Mouse (Mus musculus) liver, embryonic 12.5 days (tissue): ENCODE measurements around the gene Mtmr11. TPM values are rescaled to one million over a fixed set of nuclear protein-coding genes. Genes with fewer than 3 reads are reported as not detected.

Source experiments
- ATAC-seq: fragments of 200-750 bp; cut with Nextera tagmentation; 2 replicates; pipeline ENCODE4 v1.8.0; 2017; ENCODE audit warnings: moderate number of reproducible peaks, mild to moderate bottlenecking, moderate library complexity
- H3K27ac ChIP-seq: fragments of 300-500 bp; sonication (generic); 2 replicates; pipeline ENCODE4 v1.5.1; 2016; ENCODE audit warnings: mild to moderate bottlenecking
- H3K27me3 ChIP-seq: fragments of 300-500 bp; sonication (generic); replicated peaks from 2 replicates; pipeline ENCODE4 v1.6.1; 2016; ENCODE audit warnings: mild to moderate bottlenecking, moderate library complexity
- H3K36me3 ChIP-seq: fragments of 300-500 bp; sonication (generic); 2 replicates; pipeline ENCODE4 v1.6.1; 2016; ENCODE audit warnings: mild to moderate bottlenecking, moderate library complexity
- H3K4me1 ChIP-seq: fragments of 300-500 bp; sonication (generic); 2 replicates; pipeline ENCODE4 v1.6.1; 2016
- H3K4me2 ChIP-seq: fragments of 300-500 bp; sonication (generic); 2 replicates; pipeline ENCODE4 v1.6.1; 2016; ENCODE audit warnings: mild to moderate bottlenecking, moderate library complexity
- H3K4me3 ChIP-seq: fragments of 300-500 bp; sonication (generic); 2 replicates; pipeline ENCODE4 v1.5.1; 2016; ENCODE audit warnings: mild to moderate bottlenecking, moderate library complexity
- H3K9ac ChIP-seq: fragments of 300-500 bp; sonication (generic); 2 replicates; pipeline ENCODE4 v1.6.1; 2016; ENCODE audit warnings: mild to moderate bottlenecking, moderate library complexity
- H3K9me3 ChIP-seq: fragments of 300-500 bp; sonication (generic); replicated peaks from 2 replicates; pipeline ENCODE4 v1.6.1; 2016; ENCODE audit warnings: mild to moderate bottlenecking, moderate library complexity
- WGBS: fragments of 180-500 bp; shearing (Covaris S2); methylation state at CpG from one replicate; pipeline ENCODE4 v1.1.7; 2016; ENCODE audit not compliant: insufficient replicate concordance; 5-methylcytosine and 5-hydroxymethylcytosine counted together
- polyA plus RNA-seq: library from polyadenylated mRNA; unstranded; fragments of >200 nt; fragmentation: Nextera tagmentation; extraction: Ambion mirVana; gene quantifications from 2 replicates; pipeline ENCODE4 v1.2.1, GENCODE M21; 2016

Gene Mtmr11
- 2.4 and 3.9 TPM in 2 replicates for polyA plus RNA-seq

- WGBS, result 14% methylated on average over 15 of the region's 16 CpGs
- Histone ChIP-seq H3K27me3 (peaks cover 59% of the 10 kb centered on the region), H3K27ac (peak within 1 kb of the TSS; percentile 64), H3K4me3 (peak within 1 kb of the TSS; percentile 42), H3K4me2 (peak within 1 kb of the TSS; percentile 59), H3K9ac (peak within 1 kb of the TSS; percentile 47; the same call in 1 of the 2 replicates), H3K36me3 (no peaks in the 10 kb centered on the region), H3K4me1 (peaks cover 16% of the 10 kb centered on the region), H3K9me3 (no peaks in the 10 kb centered on the region)
- no peak; the same call in none of the 2 replicates for ATAC-seq
Measured at GRCm38 (mm10) chr3:96161869-96162840, at the start of gene Mtmr11. Gene Mtmr11, plus strand, starts transcription at chr3:96162004.

- 57% methylated on average over 3 of the region's 3 CpGs for WGBS
- H3K27ac ChIP-seq, result no peak overlapping the region
- H3K4me1 ChIP-seq, result peaks cover 15% of the 10 kb centered on the region
Measured at GRCm38 (mm10) chr3:96113251-96113650, 48.6 kb upstream of the Mtmr11 start.

GRCm38 (mm10) chr3:96118142-96118541, 43.7 kb upstream of the Mtmr11 start:
- 58% methylated on average over 2 of the region's 2 CpGs for WGBS
- H3K27me3 ChIP-seq, result no peaks in the 10 kb centered on the region
- no peaks in the 10 kb centered on the region for H3K9me3 ChIP-seq
- peaks cover 15% of the 10 kb centered on the region for H3K4me1 ChIP-seq
- H3K4me3 ChIP-seq, result no peak overlapping the region
- H3K4me2 ChIP-seq, result no peak overlapping the region
- H3K36me3 ChIP-seq, result no peaks in the 10 kb centered on the region
- no peak for ATAC-seq
- H3K27ac ChIP-seq, result 0 out of 2 replicates have a peak overlapping the region, but pooled peaks have one; percentile 30
- H3K9ac ChIP-seq, result no peak overlapping the region

More at GRCm38 (mm10) chr3:96113251-96113650, 48.6 kb upstream of the Mtmr11 start:
- Histone ChIP-seq H3K9ac (no peak overlapping the region), H3K27me3 (no peaks in the 10 kb centered on the region), H3K4me3 (no peak overlapping the region), H3K9me3 (no peaks in the 10 kb centered on the region), H3K4me2 (no peak overlapping the region), H3K36me3 (no peaks in the 10 kb centered on the region)
- ATAC-seq, result no peak

GRCm38 (mm10) chr3:96118702-96119101, 43.1 kb upstream of the Mtmr11 start:
- WGBS, result 41% methylated on average over 2 of the region's 2 CpGs

GRCm38 (mm10) chr3:96124235-96124634, 37.6 kb upstream of the Mtmr11 start:
- H3K4me2 ChIP-seq, result no peak overlapping the region
- no peaks in the 10 kb centered on the region for H3K9me3 ChIP-seq
- H3K27ac ChIP-seq, result no peak overlapping the region
- no peak for ATAC-seq
- peaks cover under 1% of the 10 kb centered on the region; the same call in 1 of the 2 replicates for H3K4me1 ChIP-seq
- no peak overlapping the region for H3K4me3 ChIP-seq
- no peak overlapping the region for H3K9ac ChIP-seq
- H3K27me3 ChIP-seq, result no peaks in the 10 kb centered on the region
- H3K36me3 ChIP-seq, result no peaks in the 10 kb centered on the region
- 80% methylated on average over 5 of the region's 5 CpGs for WGBS

More at GRCm38 (mm10) chr3:96118702-96119101, 43.1 kb upstream of the Mtmr11 start:
- Histone ChIP-seq H3K4me2 (no peak overlapping the region), H3K27me3 (no peaks in the 10 kb centered on the region), H3K27ac (no peak overlapping the region), H3K9ac (no peak overlapping the region), H3K4me3 (no peak overlapping the region), H3K36me3 (no peaks in the 10 kb centered on the region), H3K4me1 (peaks cover 15% of the 10 kb centered on the region), H3K9me3 (no peaks in the 10 kb centered on the region)
- no peak for ATAC-seq

GRCm38 (mm10) chr3:96128128-96128527, 33.7 kb upstream of the Mtmr11 start:
- Histone ChIP-seq H3K27ac (no peak overlapping the region), H3K36me3 (peaks cover 3% of the 10 kb centered on the region; the same call in 1 of the 2 replicates), H3K9ac (no peak overlapping the region), H3K4me3 (no peak overlapping the region), H3K9me3 (no peaks in the 10 kb centered on the region), H3K27me3 (no peaks in the 10 kb centered on the region), H3K4me2 (no peak overlapping the region), H3K4me1 (peaks cover 10% of the 10 kb centered on the region; the same call in 1 of the 2 replicates)
- ATAC-seq, result no peak

- WGBS, result 78% methylated on average over 3 of the region's 3 CpGs
- H3K9me3 ChIP-seq, result no peaks in the 10 kb centered on the region
- no peak overlapping the region for H3K9ac ChIP-seq
- no peak overlapping the region for H3K4me3 ChIP-seq
- no peak overlapping the region for H3K27ac ChIP-seq
- H3K36me3 ChIP-seq, result peaks cover 12% of the 10 kb centered on the region
- no peak overlapping the region for H3K4me2 ChIP-seq
- peaks cover 10% of the 10 kb centered on the region; the same call in 1 of the 2 replicates for H3K4me1 ChIP-seq
- no peaks in the 10 kb centered on the region for H3K27me3 ChIP-seq
- ATAC-seq, result no peak
Measured at GRCm38 (mm10) chr3:96132478-96132877, 29.3 kb upstream of the Mtmr11 start.

- Histone ChIP-seq H3K36me3 (peaks cover 16% of the 10 kb centered on the region), H3K4me3 (no peak overlapping the region), H3K9me3 (no peaks in the 10 kb centered on the region), H3K4me2 (no peak overlapping the region), H3K4me1 (peaks cover 10% of the 10 kb centered on the region; the same call in 1 of the 2 replicates), H3K9ac (no peak overlapping the region), H3K27ac (no peak overlapping the region), H3K27me3 (no peaks in the 10 kb centered on the region)
- ATAC-seq, result no peak
- WGBS, result 78% methylated on average over 11 of the region's 11 CpGs
Measured at GRCm38 (mm10) chr3:96133327-96133905, 28.4 kb upstream of the Mtmr11 start.

- H3K4me3 ChIP-seq, result no peak overlapping the region
- WGBS, result 77% methylated on average over 3 of the region's 3 CpGs
- H3K9ac ChIP-seq, result no peak overlapping the region
- peaks cover 14% of the 10 kb centered on the region for H3K36me3 ChIP-seq
- H3K4me1 ChIP-seq, result 0 out of 2 replicates have a peak, but pooled peaks cover under 1% of the 10 kb centered on the region
- H3K27me3 ChIP-seq, result no peaks in the 10 kb centered on the region
- no peaks in the 10 kb centered on the region for H3K9me3 ChIP-seq
- no peak overlapping the region for H3K27ac ChIP-seq
- no peak for ATAC-seq
- H3K4me2 ChIP-seq, result no peak overlapping the region
Measured at GRCm38 (mm10) chr3:96135011-96135410, 26.8 kb upstream of the Mtmr11 start.

- Histone ChIP-seq H3K9me3 (no peaks in the 10 kb centered on the region), H3K27me3 (no peaks in the 10 kb centered on the region), H3K4me2 (no peak overlapping the region), H3K4me1 (peaks cover 5% of the 10 kb centered on the region), H3K27ac (no peak overlapping the region), H3K36me3 (peaks cover 69% of the 10 kb centered on the region), H3K4me3 (no peak overlapping the region), H3K9ac (no peak overlapping the region)
- ATAC-seq, result no peak
- WGBS, result 11% methylated on average over 5 of the region's 5 CpGs
Measured at GRCm38 (mm10) chr3:96147950-96148349, 13.9 kb upstream of the Mtmr11 start.

GRCm38 (mm10) chr3:96151836-96152235, 10.0 kb upstream of the Mtmr11 start:
- H3K9me3 ChIP-seq, result no peaks in the 10 kb centered on the region
- no peaks in the 10 kb centered on the region for H3K27me3 ChIP-seq
- WGBS, result 64% methylated on average over 7 of the region's 7 CpGs
- H3K4me2 ChIP-seq, result no peak overlapping the region
- no peak overlapping the region for H3K9ac ChIP-seq
- no peak overlapping the region for H3K4me3 ChIP-seq
- no peak overlapping the region for H3K27ac ChIP-seq
- H3K36me3 ChIP-seq, result peaks cover 68% of the 10 kb centered on the region
- H3K4me1 ChIP-seq, result peaks cover 5% of the 10 kb centered on the region
- ATAC-seq, result no peak

- Histone ChIP-seq H3K27ac (no peak overlapping the region), H3K27me3 (no peaks in the 10 kb centered on the region), H3K9me3 (no peaks in the 10 kb centered on the region), H3K9ac (no peak overlapping the region), H3K36me3 (peaks cover 63% of the 10 kb centered on the region), H3K4me2 (no peak overlapping the region), H3K4me3 (no peak overlapping the region), H3K4me1 (peaks cover 5% of the 10 kb centered on the region)
- 90% methylated on average over 5 of the region's 5 CpGs for WGBS
- no peak for ATAC-seq
Measured at GRCm38 (mm10) chr3:96152611-96153010, 9.2 kb upstream of the Mtmr11 start.
